Mouse (Mus musculus): Measurements from ENCODE around the gene Vmn2r-ps130. TPM values are rescaled to one million over a fixed set of nuclear protein-coding genes. Genes with fewer than 3 reads are reported as not detected.
"Not testable (repeated sequence)": the region's sequence is repeated elsewhere in the genome, so short reads cannot be mapped to it uniquely, and the experiment has no call there.

Gene Vmn2r-ps130
- not detected for total RNA-seq (2021)
- long read RNA-seq, experiment 1: 0 reads
- long read RNA-seq, experiment 2: 0 reads

- not testable (repeated sequence) for DNase-seq (ENCODE audit: low spot score)
Measured at GRCm38 (mm10) chr17:23060866-23061265, at the start of gene Vmn2r-ps130. Gene Vmn2r-ps130 (plus strand): TSS chr17:23061166.

Other genes with a start within 250 kb of the Vmn2r-ps130 start
- 1 to 10 TPM; 1.9 to 2.3 TPM for gene Zfp945, start 194.0 kb upstream of the Vmn2r-ps130 start, total RNA-seq (2021)
- gene Vmn2r113, start 118.2 kb upstream of the Vmn2r-ps130 start, total RNA-seq (2021): not detected
- 1 to 10 TPM; 1.2 to 1.5 TPM for gene Zfp40, start 132.1 kb downstream of the Vmn2r-ps130 start, total RNA-seq (2021)

All from gastrocnemius, adult 18-20 months (tissue).